Mouse (Mus musculus): ENCODE data around the gene 2510002D24Rik. TPM values are rescaled to one million over a fixed set of nuclear protein-coding genes. Genes with fewer than 3 reads are reported as not detected.
"Not testable (repeated sequence)": the region's sequence is repeated elsewhere in the genome, so short reads cannot be mapped to it uniquely, and the experiment has no call there.

The 2510002D24Rik gene
- total RNA-seq, 2 experiments from 2014 or later = 24.5 to 26.7 TPM

DNA sequence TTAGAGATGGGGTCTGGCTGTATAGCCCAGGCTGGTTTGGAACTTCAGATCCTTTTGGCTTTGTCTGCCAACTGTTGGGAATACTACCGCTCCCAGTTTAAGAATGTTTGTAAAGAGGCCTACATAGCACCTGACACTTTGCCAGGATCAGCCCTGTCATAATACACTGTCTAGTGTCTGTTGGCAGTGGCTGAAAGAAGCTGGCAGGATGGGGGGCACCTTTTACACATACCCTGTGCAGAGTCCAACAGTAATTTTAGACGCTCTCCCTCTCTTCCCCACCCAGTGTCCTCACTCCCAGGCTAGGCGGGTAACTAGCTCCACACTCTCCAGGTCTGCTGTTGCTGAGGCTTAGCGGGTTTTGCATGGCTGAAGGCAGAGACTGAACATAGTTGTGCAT, 2.0 kb downstream of the 2510002D24Rik start:
- no peak for DNase-seq (ENCODE audit: extremely low spot score in 1 of 2, low spot score in 2 of 2)

DNA sequence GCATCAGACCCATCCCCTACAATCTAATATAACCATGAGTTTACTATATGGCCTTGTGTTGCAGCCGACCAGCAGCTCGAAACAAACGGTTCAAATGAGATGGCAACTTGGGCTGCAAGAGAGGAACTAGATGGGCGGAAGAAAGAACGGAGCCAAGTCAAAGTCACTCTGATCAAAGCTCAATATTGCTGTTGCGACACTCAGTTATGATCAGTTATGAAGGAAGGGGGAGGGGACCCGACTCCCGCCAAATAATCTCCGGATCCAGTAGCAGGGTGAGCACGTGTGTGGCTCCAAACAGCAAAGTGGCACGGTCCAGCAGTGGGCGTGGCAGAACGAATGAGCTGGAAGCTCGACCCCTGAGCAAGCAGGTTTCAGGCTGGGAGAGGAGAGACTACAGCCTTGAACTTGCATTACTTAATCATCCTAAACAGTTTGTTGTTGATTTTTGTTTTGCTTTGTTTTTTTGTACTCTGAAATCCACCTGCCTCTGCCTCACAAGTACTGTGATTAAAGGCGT, 10.0 kb downstream of the 2510002D24Rik start:
- no peak for DNase-seq (ENCODE audit: extremely low spot score in 1 of 2, low spot score in 2 of 2)
- intact Hi-C loops (cut with DNase I) = no loop called here

More for the DNA sequence above, 2.0 kb downstream of the 2510002D24Rik start:
- intact Hi-C loops (cut with DNase I) = no loop called here

DNA sequence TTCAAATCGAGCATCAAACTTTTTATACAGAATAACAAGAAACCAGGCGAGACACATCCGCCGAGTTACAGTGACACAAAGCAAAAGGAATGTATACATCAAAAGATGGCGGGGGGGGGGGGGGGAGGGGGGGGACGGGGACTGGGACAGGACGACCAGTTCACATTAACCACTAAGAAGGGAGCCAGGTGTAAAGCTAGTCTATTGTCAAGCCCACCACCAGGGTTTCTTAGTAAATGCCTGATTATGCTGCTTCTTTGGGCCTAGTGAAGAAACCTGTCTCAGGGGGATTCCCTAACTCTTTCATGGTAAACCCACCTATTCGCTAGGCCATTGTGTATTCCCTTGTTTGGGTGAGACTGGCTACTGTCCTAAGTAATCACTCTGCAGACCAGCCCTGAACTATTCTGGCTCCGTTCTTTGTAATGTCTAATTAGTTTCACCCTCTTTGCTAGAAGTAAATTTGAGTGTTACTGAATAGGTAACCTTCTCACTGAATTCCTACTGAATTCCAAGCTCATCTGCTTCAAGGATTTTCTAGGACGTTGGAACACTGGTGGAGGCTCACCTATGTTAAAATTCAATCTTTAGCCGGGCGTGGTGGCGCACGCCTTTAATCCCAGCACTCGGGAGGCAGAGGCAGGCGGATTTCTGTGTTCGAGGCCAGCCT, 13.3 kb downstream of the 2510002D24Rik start:
- DNase-seq (ENCODE audit: extremely low spot score in 1 of 2, low spot score in 2 of 2); intact Hi-C loops (cut with DNase I): not testable (repeated sequence)

DNA sequence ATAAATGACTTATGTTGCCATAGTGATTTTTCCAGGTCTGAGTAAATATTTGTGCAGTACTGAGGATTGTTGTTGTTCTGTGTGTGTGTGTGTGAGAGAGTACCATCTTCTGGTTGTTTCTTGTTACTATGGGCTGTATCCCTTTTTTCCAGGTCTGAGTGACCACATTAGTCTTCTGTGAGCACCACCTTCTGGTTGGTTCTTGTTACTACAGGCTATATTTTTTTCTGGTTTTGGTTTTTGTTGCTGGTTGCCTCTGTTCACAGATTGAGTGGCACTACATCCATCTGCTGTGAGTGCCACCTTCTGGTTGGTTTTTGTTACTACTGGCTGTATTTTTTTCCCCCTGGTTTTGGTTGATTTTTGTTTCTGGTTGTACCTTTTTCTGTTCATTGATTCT, 22.2 kb downstream of the 2510002D24Rik start:
- intact Hi-C loops (cut with DNase I) = loop anchor here (5.0 kb wide), 1 partner anchor 161 kb away; no protein-coding TSS in a partner anchor
- DNase-seq (ENCODE audit: extremely low spot score in 1 of 2, low spot score in 2 of 2) = peak in 1 of 2 experiments; percentile 56

DNA sequence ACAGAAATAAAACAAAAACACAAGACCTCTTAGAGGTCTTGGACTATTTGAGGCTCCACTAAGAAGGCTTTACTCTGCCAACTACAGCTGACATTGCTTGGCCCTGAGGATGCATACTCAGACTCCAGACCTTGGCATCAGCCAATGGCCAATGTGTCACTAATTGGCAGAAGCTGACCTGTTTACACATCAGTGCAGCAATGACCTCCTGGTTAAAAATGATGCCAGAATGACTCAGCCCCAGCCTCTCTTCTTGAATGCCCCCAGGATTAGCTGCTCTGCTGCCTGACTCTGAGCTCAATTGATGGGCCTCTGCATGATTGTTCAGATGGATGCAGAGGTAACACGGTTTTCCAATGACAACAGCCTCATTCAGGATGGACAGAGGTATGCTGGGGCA, 23.8 kb downstream of the 2510002D24Rik start:
- intact Hi-C loops (cut with DNase I) = no loop called here
- DNase-seq (ENCODE audit: extremely low spot score in 1 of 2, low spot score in 2 of 2) = no peak

DNA sequence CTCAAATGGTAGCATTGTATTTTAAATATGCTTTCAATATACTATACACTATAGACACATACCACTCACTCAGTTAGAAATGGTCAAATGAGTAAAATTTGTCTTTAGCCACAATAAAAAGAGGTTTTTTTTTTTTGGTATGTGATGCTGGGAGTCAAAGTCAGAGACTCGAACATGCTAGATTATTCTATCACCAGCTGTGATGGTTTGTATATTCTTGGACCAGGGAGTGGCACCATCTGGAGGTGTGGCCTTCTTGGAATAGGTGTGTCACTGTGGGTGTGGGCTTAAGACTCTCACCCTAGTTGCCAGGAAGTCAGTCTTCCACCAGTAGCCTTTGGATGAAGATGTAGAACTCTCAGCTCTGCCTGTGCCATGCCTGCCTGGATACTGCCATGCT, 34.1 kb downstream of the 2510002D24Rik start:
- DNase-seq (ENCODE audit: extremely low spot score in 1 of 2, low spot score in 2 of 2); intact Hi-C loops (cut with DNase I): not testable (repeated sequence)

DNA sequence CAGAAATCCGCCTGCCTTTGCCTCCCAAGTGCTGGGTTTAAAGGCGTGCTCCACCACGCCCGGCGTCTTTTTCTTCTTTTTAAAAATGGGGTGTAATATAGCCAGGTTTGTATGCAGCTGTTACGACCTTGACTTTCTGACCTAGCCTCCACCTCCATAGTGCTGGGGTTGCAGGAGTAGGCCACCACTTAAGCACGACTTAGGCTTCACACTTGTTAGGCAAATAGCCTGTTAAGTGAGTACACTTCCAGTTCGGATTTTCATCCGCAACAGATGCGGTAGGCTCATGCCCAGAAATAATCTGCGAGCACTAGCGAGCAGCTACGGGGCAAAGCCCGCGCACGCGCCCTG, 39.7 kb downstream of the 2510002D24Rik start:
- intact Hi-C loops (cut with DNase I) = no loop called here
- peak in 1 of 2 experiments; percentile 20 for DNase-seq (ENCODE audit: extremely low spot score in 1 of 2, low spot score in 2 of 2)

DNA sequence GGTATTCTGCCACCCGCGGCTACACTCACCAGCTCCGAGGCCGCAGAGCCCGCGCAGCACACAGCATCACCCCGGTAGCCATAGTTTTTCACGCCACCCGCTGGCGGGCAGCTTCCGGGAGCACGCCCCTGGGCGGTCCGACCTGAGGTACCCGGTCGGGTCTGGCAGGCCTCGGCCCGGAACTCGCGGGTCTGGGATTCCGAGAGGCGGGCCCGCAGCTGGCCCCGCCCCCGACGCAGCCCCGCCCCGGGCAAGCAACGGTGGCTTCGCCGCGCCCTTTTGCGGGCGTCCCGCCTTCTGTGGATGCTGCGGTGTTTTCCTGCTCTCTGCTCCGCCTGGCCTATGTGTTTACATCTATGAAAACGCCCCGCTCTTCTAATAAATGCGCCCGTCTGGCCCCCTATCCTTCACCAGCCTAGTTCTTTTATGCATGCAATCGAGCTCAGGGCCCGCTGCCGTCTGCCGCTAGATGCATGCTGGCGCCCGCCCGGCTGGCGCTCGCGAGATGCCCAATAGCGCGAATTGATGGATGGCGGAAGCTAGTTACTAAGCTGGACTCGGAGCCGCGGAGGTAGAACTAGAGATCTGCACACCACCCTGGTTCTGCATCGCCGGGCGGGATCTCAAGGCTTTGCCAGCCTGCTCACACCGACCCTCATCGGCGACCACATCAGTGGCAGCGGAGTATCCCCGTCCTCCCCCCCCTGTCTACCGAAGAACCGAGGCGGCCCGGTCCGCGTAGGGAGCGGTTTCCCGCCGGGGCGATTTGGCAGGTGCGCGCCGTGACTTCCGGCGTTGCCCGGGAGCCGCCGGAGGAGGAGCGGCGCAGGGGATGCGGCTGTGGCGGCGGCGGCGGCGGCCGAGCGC, 40.3 kb downstream of the 2510002D24Rik start, which contains the start of the genes Mrpl40 and Hira:
TSS of gene Mrpl40 (minus strand) at position 421 of the 867 bp plus-strand sequence.
TSS of gene Hira (plus strand) at position 596 of the 867 bp plus-strand sequence.
- DNase-seq (ENCODE audit: extremely low spot score in 1 of 2, low spot score in 2 of 2) = peak; percentile 87 to 96
- intact Hi-C loops (cut with DNase I) = no loop called here

DNA sequence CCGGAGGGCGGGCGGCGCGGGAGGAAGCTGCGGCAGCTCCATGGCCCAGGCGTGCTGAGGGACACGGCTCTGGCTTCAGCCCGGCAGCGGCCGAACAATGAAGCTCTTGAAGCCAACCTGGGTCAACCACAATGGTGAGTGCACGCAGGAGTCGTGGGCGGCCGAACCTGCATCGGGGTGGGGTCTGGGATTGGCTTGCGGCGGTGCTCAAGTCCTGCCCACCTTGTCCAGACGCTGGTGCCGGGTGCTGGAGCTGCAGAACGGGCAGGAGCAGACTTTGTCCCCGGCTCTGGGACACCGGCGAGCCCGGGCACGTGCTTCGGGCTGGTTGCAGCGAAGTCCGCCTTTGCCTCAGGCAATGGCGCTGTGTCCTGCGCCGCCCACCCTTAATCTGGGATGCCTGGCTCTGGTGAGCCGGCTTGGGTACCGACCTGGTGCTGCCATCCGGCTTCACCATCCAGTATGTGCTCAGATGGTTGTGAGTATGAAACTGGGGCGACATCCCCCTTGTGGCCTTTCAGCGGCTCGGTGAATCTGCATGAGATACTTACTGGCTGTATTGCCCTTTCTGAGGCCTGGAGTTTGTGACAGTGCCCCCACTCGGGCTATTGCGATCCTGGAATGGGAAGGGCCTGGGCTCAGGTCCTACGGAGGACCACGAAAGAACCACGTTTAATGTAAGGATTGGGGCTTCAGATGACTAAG, 41.2 kb downstream of the 2510002D24Rik start:
- DNase-seq (ENCODE audit: extremely low spot score in 1 of 2, low spot score in 2 of 2) = peak; percentile 40 to 76
- intact Hi-C loops (cut with DNase I) = no loop called here

DNA sequence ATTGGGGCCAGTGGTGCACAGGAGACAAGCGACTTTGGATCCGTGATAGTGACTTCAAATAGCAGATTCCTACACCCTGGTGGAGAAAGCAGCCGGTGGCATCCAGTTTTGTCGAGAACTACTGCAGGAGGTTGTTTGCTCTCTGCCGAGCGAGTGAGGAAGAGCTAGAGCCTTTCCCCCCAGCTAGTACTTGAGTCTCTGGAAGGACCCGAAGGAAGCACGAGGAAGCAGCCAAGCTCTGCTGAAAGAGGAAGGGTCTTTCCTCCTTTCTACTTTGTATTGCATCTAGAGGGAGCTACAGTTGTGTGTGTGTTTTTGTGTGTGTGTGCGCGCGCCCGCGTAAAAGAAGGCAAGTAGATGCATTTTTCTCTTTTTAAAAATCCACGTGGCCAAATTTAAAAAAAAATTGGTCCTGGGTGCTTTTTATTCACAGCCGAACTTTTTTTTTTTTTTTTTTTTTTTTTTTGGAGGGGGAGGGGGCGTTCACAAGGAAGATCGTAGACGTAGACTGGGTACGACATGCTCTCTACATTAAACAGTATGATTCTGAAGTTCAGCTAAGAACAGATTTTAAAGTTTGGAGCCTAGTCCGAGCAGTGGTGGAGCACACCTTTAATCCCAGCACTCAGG, 41.8 kb downstream of the 2510002D24Rik start:
- intact Hi-C loops (cut with DNase I) = no loop called here
- DNase-seq (ENCODE audit: extremely low spot score in 1 of 2, low spot score in 2 of 2) = peak in 1 of 2 experiments; percentile 24

DNA sequence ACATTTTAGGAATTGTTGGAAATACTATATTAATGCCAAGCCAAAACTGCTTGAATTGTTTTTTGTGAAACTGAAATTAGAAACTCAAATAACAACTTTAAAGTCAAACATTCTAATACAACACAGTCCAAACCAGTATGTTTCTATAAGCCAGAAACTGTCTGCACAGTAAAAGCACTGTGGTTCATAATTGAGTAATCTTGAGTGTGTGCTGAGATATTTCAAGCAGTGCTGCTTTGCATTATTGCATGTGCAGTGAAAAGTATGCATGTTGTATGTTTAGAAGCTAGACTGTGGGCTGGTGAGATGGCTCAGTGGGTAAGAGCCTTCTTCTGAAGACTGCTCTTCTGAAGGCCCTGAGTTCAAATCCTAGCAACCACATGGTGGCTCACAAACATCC, 47.7 kb downstream of the 2510002D24Rik start:
- intact Hi-C loops (cut with DNase I) = no loop called here
- DNase-seq (ENCODE audit: extremely low spot score in 1 of 2, low spot score in 2 of 2) = no peak

Other genes with a start within 250 kb of the 2510002D24Rik start
- gene Tbx1, start 245.9 kb upstream of the 2510002D24Rik start, total RNA-seq (2021) = 1 to 10 TPM; 1.5 to 1.7 TPM
- gene Gp1bb, start 214.2 kb upstream of the 2510002D24Rik start, total RNA-seq (2021) = 1 to 10 TPM; 3.5 to 4.9 TPM
- 100 to 1,000 TPM; 130 to 132 TPM for gene Gm49601, start 210.2 kb upstream of the 2510002D24Rik start, total RNA-seq (2021)
- 100 to 1,000 TPM; 703 to 707 TPM for gene Sept5, start 206.6 kb upstream of the 2510002D24Rik start, total RNA-seq (2021)
- gene Cldn5, start 59.7 kb upstream of the 2510002D24Rik start, total RNA-seq (2021) = 10 to 100 TPM; 78.6 to 85.0 TPM
- gene Ufd1, start 24.8 kb upstream of the 2510002D24Rik start, total RNA-seq (2021) = 100 to 1,000 TPM in 1 of 2 experiments, 10 to 100 TPM in 1; 91.3 to 100 TPM
- gene Cdc45, start 24.6 kb upstream of the 2510002D24Rik start, total RNA-seq (2021) = 1 to 10 TPM; 2.7 to 3.8 TPM
- 10 to 100 TPM in 1 of 2 experiments, 1 to 10 TPM in 1; 6.8 to 16.1 TPM for gene Gm28539, start within 50 bp of the 2510002D24Rik start, total RNA-seq (2021)
- 10 to 100 TPM; 39.0 to 40.4 TPM for gene Mrpl40, start 40.3 kb downstream of the 2510002D24Rik start, total RNA-seq (2021)
- 100 to 1,000 TPM in 1 of 2 experiments, 10 to 100 TPM in 1; 93.7 to 103 TPM for gene Hira, start 40.5 kb downstream of the 2510002D24Rik start, total RNA-seq (2021)

Measured in left cerebral cortex, postnatal 10 days (tissue).